Mouse (Mus musculus) stomach, embryonic 16.5 days (tissue): ENCODE measurements at regions not wholly inside any gene's neighbourhood (a gene's known extent, or its start where the extent isn't known, plus 50 kb on each side); places are given as distances from the start of the nearest gene placed in this dataset.
"Not testable (repeated sequence)": the region's sequence is repeated elsewhere in the genome, so short reads cannot be mapped to it uniquely, and the experiment has no call there.

Source experiments
- ATAC-seq: fragments of 200-750 bp; cut with Nextera tagmentation; 2 replicates; pipeline ENCODE4 v1.8.0; 2017; ENCODE audit warnings: moderate number of reproducible peaks, moderate TSS enrichment; ENCODE audit not compliant: insufficient read depth, low FRiP score
- H3K27ac ChIP-seq: fragments of 300-500 bp; sonication (generic); 2 replicates; pipeline ENCODE4 v1.5.1; 2014; ENCODE audit warnings: low read length
- H3K27me3 ChIP-seq: fragments of 300-500 bp; sonication (generic); 2 replicates; pipeline ENCODE4 v1.6.1; 2014; ENCODE audit warnings: low read length, control low read depth, mixed read lengths; ENCODE audit not compliant: control insufficient read depth, insufficient read depth
- H3K36me3 ChIP-seq: fragments of 300-500 bp; sonication (generic); 2 replicates; pipeline ENCODE4 v1.6.1; 2014; ENCODE audit warnings: low read length; ENCODE audit not compliant: control insufficient read depth, insufficient read depth
- H3K4me1 ChIP-seq: fragments of 300-500 bp; sonication (generic); 2 replicates; pipeline ENCODE4 v1.6.1; 2014; ENCODE audit warnings: low read length, control low read depth, mixed read lengths; ENCODE audit not compliant: control insufficient read depth, insufficient read depth
- H3K4me2 ChIP-seq: fragments of 300-500 bp; sonication (generic); 2 replicates; pipeline ENCODE4 v1.6.1; 2014; ENCODE audit warnings: low read depth, low read length, mixed read lengths
- H3K4me3 ChIP-seq: fragments of 300-500 bp; sonication (generic); replicated peaks from 2 replicates; pipeline ENCODE4 v1.5.1; 2014; ENCODE audit warnings: mild to moderate bottlenecking, low read length
- H3K9ac ChIP-seq: fragments of 300-500 bp; sonication (generic); 2 replicates; pipeline ENCODE4 v1.6.1; 2014; ENCODE audit warnings: low read length
- H3K9me3 ChIP-seq: fragments of 300-500 bp; sonication (generic); replicated peaks from 2 replicates; pipeline ENCODE4 v1.6.1; 2016; ENCODE audit warnings: low read length, control low read depth; ENCODE audit not compliant: control insufficient read depth
- WGBS: fragments of 180-500 bp; shearing (Covaris S2); extraction: QIAGEN DNeasy Blood & Tissue Kit; methylation state at CpG from one replicate; pipeline ENCODE4 v1.1.7; 2014; 5-methylcytosine and 5-hydroxymethylcytosine counted together

GRCm38 (mm10) chr5:142281997-142282396 lies 119.3 kb upstream of the Foxk1 start:
- H3K4me1 ChIP-seq, result no peaks in the 10 kb centered on the region
- H3K9me3 ChIP-seq, result no peaks in the 10 kb centered on the region
- no peak overlapping the region for H3K27ac ChIP-seq
- ATAC-seq, result no peak
- H3K9ac ChIP-seq, result no peak overlapping the region
- H3K27me3 ChIP-seq, result no peaks in the 10 kb centered on the region
- 57% methylated on average over 9 of the region's 9 CpGs for WGBS
- no peaks in the 10 kb centered on the region for H3K36me3 ChIP-seq
- H3K4me2 ChIP-seq, result no peak overlapping the region
- H3K4me3 ChIP-seq, result no peak overlapping the region

DNA sequence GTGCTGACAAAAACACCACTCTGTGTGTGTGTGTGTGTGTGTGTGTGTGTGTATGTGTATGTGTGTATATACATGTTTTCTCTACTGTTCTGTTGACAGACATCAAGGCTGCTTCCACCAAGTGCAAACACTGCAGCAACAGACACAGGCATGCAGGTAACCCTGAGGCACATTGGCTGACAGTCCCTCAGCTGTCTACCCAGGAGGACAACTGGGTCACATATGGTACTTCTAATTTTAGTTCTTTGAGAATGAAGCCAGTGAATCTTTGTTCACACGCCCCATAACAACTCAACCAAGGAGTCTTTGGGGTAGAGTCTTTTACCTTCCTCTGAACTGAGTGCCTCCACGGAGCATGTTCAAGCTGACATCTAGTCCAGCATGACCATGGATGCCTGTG lies 113.3 kb upstream of the Foxk1 start:
- no peak overlapping the region for H3K4me2 ChIP-seq
- ATAC-seq, result no peak
- H3K4me1 ChIP-seq, result no peaks in the 10 kb centered on the region
- H3K27ac ChIP-seq, result no peak overlapping the region
- H3K4me3 ChIP-seq, result no peak overlapping the region
- no peak overlapping the region for H3K9ac ChIP-seq
- no peaks in the 10 kb centered on the region for H3K36me3 ChIP-seq
- H3K27me3 ChIP-seq, result no peaks in the 10 kb centered on the region
- H3K9me3 ChIP-seq, result peaks cover 8% of the 10 kb centered on the region
- whole genome bisulfite sequencing, result 77% methylated on average over 2 of the region's 2 CpGs

DNA sequence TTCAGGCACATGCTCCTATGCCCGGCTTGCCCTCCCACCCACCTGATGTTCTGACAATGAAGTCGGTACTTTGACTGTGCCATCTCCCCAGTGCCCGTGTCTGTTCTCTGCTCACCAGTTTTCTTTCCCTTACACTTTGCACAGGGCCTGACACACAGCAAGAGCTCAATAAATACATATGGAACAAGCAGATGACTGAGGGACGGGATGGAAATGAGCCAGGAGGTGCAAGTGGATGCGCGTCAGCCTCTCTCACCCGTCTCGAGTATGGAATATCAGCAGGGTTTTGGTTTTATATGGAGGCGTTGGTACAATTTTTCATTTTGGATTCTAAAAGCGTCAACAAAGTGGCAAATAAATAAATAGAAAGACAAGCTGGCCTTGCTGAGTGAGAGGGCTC lies 109.8 kb upstream of the Foxk1 start:
- Histone ChIP-seq H3K9me3 (peaks cover 8% of the 10 kb centered on the region), H3K36me3 (no peaks in the 10 kb centered on the region), H3K9ac (no peak overlapping the region), H3K4me1 (no peaks in the 10 kb centered on the region), H3K4me3 (no peak overlapping the region), H3K27ac (no peak overlapping the region), H3K4me2 (no peak overlapping the region), H3K27me3 (no peaks in the 10 kb centered on the region)
- WGBS, result 86% methylated on average over 10 of the region's 10 CpGs
- no peak for ATAC-seq

DNA sequence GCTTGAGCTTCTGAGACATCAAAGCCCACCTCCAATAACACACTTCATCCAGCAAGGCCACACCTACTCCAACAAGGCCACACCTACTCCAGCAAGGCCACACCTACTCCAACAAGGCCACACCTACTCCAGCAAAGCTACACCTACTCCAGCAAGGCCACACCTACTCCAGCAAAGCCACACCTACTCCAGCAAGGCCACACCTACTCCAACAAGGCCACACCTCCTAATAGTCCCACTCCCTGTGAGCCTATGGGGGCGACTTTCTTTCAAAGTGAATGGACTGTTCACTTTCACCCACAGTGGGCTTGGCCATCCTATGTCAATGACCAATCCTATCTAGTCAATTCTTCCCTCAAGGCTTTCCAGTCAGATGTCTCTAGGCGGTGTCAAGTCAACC lies 104.9 kb upstream of the Foxk1 start:
- not testable (repeated sequence) for H3K4me2 ChIP-seq, H3K27me3 ChIP-seq, H3K4me3 ChIP-seq, H3K36me3 ChIP-seq, H3K9ac ChIP-seq, H3K9me3 ChIP-seq, H3K27ac ChIP-seq, ATAC-seq, H3K4me1 ChIP-seq
- WGBS, result 94% methylated on average over 2 of the region's 2 CpGs

DNA sequence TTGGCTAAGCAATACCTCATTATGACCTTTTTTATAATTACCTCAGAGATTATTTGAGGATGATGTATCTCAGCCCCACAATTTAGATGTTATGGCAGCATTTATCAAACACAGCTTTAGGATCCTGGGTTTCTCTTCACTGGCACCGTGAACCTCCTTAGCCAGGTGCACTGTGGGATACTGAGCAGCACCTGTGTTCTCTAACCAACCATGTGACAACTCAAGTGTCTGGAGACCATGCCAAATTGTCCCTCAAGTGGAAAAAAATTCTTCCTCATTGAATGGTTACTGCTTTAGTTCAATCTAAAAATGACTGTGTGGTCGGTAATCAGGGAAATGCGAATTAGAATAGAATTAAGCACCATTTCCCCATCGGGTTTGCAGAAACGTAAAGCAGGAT lies 101.7 kb upstream of the Foxk1 start:
- Histone ChIP-seq H3K4me3 (no peak overlapping the region), H3K27me3 (no peaks in the 10 kb centered on the region), H3K4me2 (no peak overlapping the region), H3K9ac (no peak overlapping the region), H3K4me1 (no peaks in the 10 kb centered on the region), H3K9me3 (no peaks in the 10 kb centered on the region), H3K27ac (no peak overlapping the region), H3K36me3 (no peaks in the 10 kb centered on the region)
- no peak for ATAC-seq
- 90% methylated on average over 5 of the region's 5 CpGs for WGBS

DNA sequence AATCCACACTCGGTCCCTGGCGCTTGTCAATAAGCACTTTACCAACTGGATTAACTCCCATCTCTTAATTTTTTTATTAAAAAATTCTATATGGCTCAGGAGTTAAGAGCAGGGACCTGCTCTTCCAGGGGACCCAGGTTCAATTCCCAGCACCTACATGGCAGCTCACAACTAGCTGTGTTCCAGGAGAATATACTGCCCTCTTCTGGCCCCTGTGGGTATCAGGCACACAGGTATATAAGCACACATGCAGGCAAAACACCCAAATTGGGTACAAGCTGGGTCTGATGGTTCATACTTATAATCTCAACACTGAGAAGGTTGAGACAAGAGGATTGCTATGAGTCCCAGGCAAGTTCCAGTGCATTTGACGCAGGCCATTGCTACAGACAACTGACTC lies 92.8 kb upstream of the Foxk1 start:
- H3K9me3 ChIP-seq, result peaks cover 2% of the 10 kb centered on the region; the same call in 1 of the 2 replicates
- H3K4me1 ChIP-seq, result no peaks in the 10 kb centered on the region
- H3K27ac ChIP-seq, result no peak overlapping the region
- ATAC-seq, result no peak
- H3K4me2 ChIP-seq, result no peak overlapping the region
- WGBS, result 94% methylated on average over 3 of the region's 3 CpGs
- H3K9ac ChIP-seq, result no peak overlapping the region
- H3K27me3 ChIP-seq, result no peaks in the 10 kb centered on the region
- H3K36me3 ChIP-seq, result no peaks in the 10 kb centered on the region
- no peak overlapping the region for H3K4me3 ChIP-seq

DNA sequence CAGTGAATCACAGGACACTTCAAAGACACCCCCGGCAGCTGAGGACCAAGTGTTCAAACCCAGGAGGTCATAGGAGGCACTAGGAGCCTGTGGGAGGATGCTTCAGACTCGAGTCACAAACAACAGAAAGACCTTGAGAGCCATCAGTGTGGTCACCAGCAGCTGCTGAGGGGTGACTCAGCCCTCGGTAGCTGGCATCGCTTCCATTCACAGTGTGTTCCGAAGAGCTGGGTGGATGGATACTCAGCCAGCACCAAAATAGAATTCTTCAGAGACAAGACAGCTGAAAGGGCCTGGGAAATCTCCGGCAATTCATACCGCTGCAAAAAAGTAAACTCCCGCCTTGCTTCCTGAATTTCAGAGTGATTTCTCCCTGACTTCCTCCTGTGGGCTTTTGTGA lies 87.4 kb upstream of the Foxk1 start:
- Histone ChIP-seq H3K27ac (no peak overlapping the region), H3K4me3 (no peak overlapping the region), H3K4me2 (no peak overlapping the region), H3K9me3 (no peaks in the 10 kb centered on the region), H3K27me3 (no peaks in the 10 kb centered on the region), H3K9ac (no peak overlapping the region), H3K4me1 (no peaks in the 10 kb centered on the region), H3K36me3 (no peaks in the 10 kb centered on the region)
- no peak for ATAC-seq
- 49% methylated on average over 8 of the region's 8 CpGs for WGBS

DNA sequence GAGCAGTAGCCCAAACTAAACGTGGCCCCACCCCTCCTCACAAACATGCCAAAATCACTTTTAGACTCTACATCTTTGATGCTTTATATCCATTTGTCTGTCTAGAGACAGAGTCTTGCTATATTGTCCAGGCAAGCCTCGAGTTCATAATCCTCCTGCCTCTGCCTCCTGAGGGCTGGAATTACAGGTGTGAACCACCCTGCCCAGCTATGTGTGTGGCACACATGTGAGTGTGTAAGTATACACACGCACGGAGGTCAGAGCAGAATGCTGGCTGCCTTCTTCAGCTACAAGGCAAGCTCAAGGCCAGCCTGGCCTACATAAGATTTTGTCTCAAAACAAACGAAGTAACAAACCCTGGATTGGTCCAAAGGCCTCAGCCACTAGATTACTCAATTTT lies 86.8 kb upstream of the Foxk1 start:
- no peak for ATAC-seq
- H3K9me3 ChIP-seq, result no peaks in the 10 kb centered on the region
- H3K27ac ChIP-seq, result no peak overlapping the region
- H3K36me3 ChIP-seq, result no peaks in the 10 kb centered on the region
- no peak overlapping the region for H3K4me3 ChIP-seq
- H3K4me2 ChIP-seq, result no peak overlapping the region
- 63% methylated on average over 5 of the region's 5 CpGs for WGBS
- no peaks in the 10 kb centered on the region for H3K4me1 ChIP-seq
- no peak overlapping the region for H3K9ac ChIP-seq
- no peaks in the 10 kb centered on the region for H3K27me3 ChIP-seq

GRCm38 (mm10) chr5:142319268-142319667 lies 82.0 kb upstream of the Foxk1 start:
- no peaks in the 10 kb centered on the region for H3K36me3 ChIP-seq
- no peaks in the 10 kb centered on the region for H3K27me3 ChIP-seq
- no peak overlapping the region for H3K27ac ChIP-seq
- H3K9ac ChIP-seq, result no peak overlapping the region
- no peaks in the 10 kb centered on the region for H3K4me1 ChIP-seq
- no peaks in the 10 kb centered on the region for H3K9me3 ChIP-seq
- H3K4me3 ChIP-seq, result no peak overlapping the region
- 7% methylated on average over 7 of the region's 7 CpGs for WGBS
- peak; percentile 47; the same call in 1 of the 2 replicates for ATAC-seq
- H3K4me2 ChIP-seq, result no peak overlapping the region

- Histone ChIP-seq H3K27ac (no peak overlapping the region), H3K9ac (no peak overlapping the region), H3K4me3 (no peak overlapping the region), H3K27me3 (no peaks in the 10 kb centered on the region), H3K9me3 (no peaks in the 10 kb centered on the region), H3K4me1 (no peaks in the 10 kb centered on the region), H3K36me3 (no peaks in the 10 kb centered on the region), H3K4me2 (no peak overlapping the region)
- ATAC-seq, result no peak
- 68% methylated on average over 8 of the region's 8 CpGs for WGBS
Measured at GRCm38 (mm10) chr5:142321316-142321715, 80.0 kb upstream of the Foxk1 start.
